Mouse (Mus musculus) limb, embryonic 11.5 days (tissue): ENCODE measurements around the gene C1rl. TPM values are rescaled to one million over a fixed set of nuclear protein-coding genes. Genes with fewer than 3 reads are reported as not detected.
"Not testable (repeated sequence)": the region's sequence is repeated elsewhere in the genome, so short reads cannot be mapped to it uniquely, and the experiment has no call there.

ENCODE experiments used
- ATAC-seq: fragments of 200-750 bp; cut with Nextera tagmentation; 2 replicates; pipeline ENCODE4 v1.8.0; 2017; ENCODE audit warnings: low read depth; ENCODE audit not compliant: insufficient number of reproducible peaks, low FRiP score, low TSS enrichment
- DNase-seq: peaks from one replicate; pipeline ENCODE4 v3.0.0-alpha.2; 2015; ENCODE audit warnings: low spot score
- H3K27ac ChIP-seq: fragments of 300-500 bp; sonication (generic); replicated peaks from 2 replicates; pipeline ENCODE4 v1.5.1; 2014; ENCODE audit warnings: low read depth, mild to moderate bottlenecking, low read length
- H3K27me3 ChIP-seq: fragments of 300-500 bp; sonication (generic); 2 replicates; pipeline ENCODE4 v1.6.1; 2014; ENCODE audit warnings: mild to moderate bottlenecking, low read length, mixed read lengths; ENCODE audit not compliant: control insufficient read depth, insufficient read depth
- H3K36me3 ChIP-seq: fragments of 300-500 bp; sonication (generic); 2 replicates; pipeline ENCODE4 v1.6.1; 2014; ENCODE audit warnings: mild to moderate bottlenecking, low read length, moderate library complexity, mixed read lengths; ENCODE audit not compliant: control insufficient read depth, insufficient read depth
- H3K4me1 ChIP-seq: fragments of 300-500 bp; sonication (generic); 2 replicates; pipeline ENCODE4 v1.6.1; 2014; ENCODE audit warnings: low read length, mixed read lengths; ENCODE audit not compliant: control insufficient read depth, insufficient read depth
- H3K4me2 ChIP-seq: fragments of 300-500 bp; sonication (generic); 2 replicates; pipeline ENCODE4 v1.6.1; 2014; ENCODE audit warnings: low read depth, mild to moderate bottlenecking, moderate library complexity; ENCODE audit not compliant: severe bottlenecking
- H3K4me3 ChIP-seq: fragments of 300-500 bp; sonication (generic); 2 replicates; pipeline ENCODE4 v1.5.1; 2014; ENCODE audit warnings: low read depth, low read length
- H3K9ac ChIP-seq: fragments of 300-500 bp; sonication (generic); 2 replicates; pipeline ENCODE4 v1.6.1; 2014; ENCODE audit warnings: mild to moderate bottlenecking, low read length
- H3K9me3 ChIP-seq: fragments of 300-500 bp; sonication (generic); 2 replicates; pipeline ENCODE4 v1.6.1; 2016; ENCODE audit warnings: low read length; ENCODE audit not compliant: control insufficient read depth
- WGBS: fragments of 180-500 bp; shearing (Covaris S2); extraction: QIAGEN DNeasy Blood & Tissue Kit; methylation state at CpG from one replicate; pipeline ENCODE4 v1.1.7; 2014; 5-methylcytosine and 5-hydroxymethylcytosine counted together
- polyA plus RNA-seq: library from polyadenylated mRNA; unstranded; fragments of >200 nt; fragmentation: Nextera tagmentation; extraction: Ambion mirVana; gene quantifications from 2 replicates; pipeline ENCODE4 v1.2.1, GENCODE M21; 2014

Gene C1rl
- polyA plus RNA-seq, 1 experiment from 2014 or later: 0.33 TPM

- no peak for ATAC-seq
- Histone ChIP-seq H3K4me1 (no peaks in the 10 kb centered on the region), H3K4me2 (no peak overlapping the region), H3K27ac (no peak overlapping the region), H3K36me3 (no peaks in the 10 kb centered on the region), H3K9me3 (peaks cover 4% of the 10 kb centered on the region; the same call in 1 of the 2 replicates), H3K4me3 (no peak overlapping the region), H3K27me3 (no peaks in the 10 kb centered on the region), H3K9ac (no peak overlapping the region)
- WGBS: 94% methylated on average over 3 of the region's 3 CpGs
- no peak for DNase-seq
Observed at GRCm38 (mm10) chr6:124549023-124549550, 56.2 kb downstream of the C1rl start.

GRCm38 (mm10) chr6:124552766-124553165, 59.9 kb downstream of the C1rl start:
- no peak overlapping the region for H3K27ac ChIP-seq
- H3K36me3 ChIP-seq: no peaks in the 10 kb centered on the region
- H3K27me3 ChIP-seq: no peaks in the 10 kb centered on the region
- H3K4me1 ChIP-seq: no peaks in the 10 kb centered on the region
- H3K4me3 ChIP-seq: no peak overlapping the region
- DNase-seq (no peak), ATAC-seq (no peak)
- no peak overlapping the region for H3K9ac ChIP-seq
- no peak overlapping the region for H3K4me2 ChIP-seq
- 71% methylated on average over 22 of the region's 22 CpGs for WGBS
- H3K9me3 ChIP-seq: peaks cover 4% of the 10 kb centered on the region; the same call in 1 of the 2 replicates

- H3K36me3 ChIP-seq, H3K4me3 ChIP-seq, DNase-seq, H3K9me3 ChIP-seq, H3K27ac ChIP-seq, H3K27me3 ChIP-seq, H3K9ac ChIP-seq, H3K4me1 ChIP-seq, ATAC-seq, H3K4me2 ChIP-seq: not testable (repeated sequence)
- WGBS: 78% methylated on average over 2 of the region's 2 CpGs
Observed at GRCm38 (mm10) chr6:124555956-124556355, 63.0 kb downstream of the C1rl start.

Other genes starting within 250 kb of the C1rl start
- not detected in 2 replicates for gene Cd163, start 188.5 kb upstream of the C1rl start, polyA plus RNA-seq
- gene Pex5, start 78.0 kb upstream of the C1rl start, polyA plus RNA-seq: 35.9 and 40.5 TPM in 2 replicates
- gene Clstn3, start 28.3 kb upstream of the C1rl start, polyA plus RNA-seq: 4.3 and 4.4 TPM in 2 replicates
- gene C1ra, start 19.3 kb downstream of the C1rl start, polyA plus RNA-seq: 0.19 and 0.23 TPM in 2 replicates
- 0.41 and 0.50 TPM in 2 replicates for gene C1s1, start 49.2 kb downstream of the C1rl start, polyA plus RNA-seq
- not detected in 2 replicates for gene C1rb, start 77.2 kb downstream of the C1rl start, polyA plus RNA-seq
- gene C1s2, start 143.0 kb downstream of the C1rl start, polyA plus RNA-seq: not detected in 2 replicates
- 44.1 and 46.1 TPM in 2 replicates for gene Lpcat3, start 169.9 kb downstream of the C1rl start, polyA plus RNA-seq
- gene Emg1, start 219.1 kb downstream of the C1rl start, polyA plus RNA-seq: 244 and 253 TPM in 2 replicates
- gene Phb2, start 219.2 kb downstream of the C1rl start, polyA plus RNA-seq: 424 and 427 TPM in 2 replicates
- 7.8 and 8.7 TPM in 2 replicates for gene Ptpn6, start 245.6 kb downstream of the C1rl start, polyA plus RNA-seq
- 491 and 549 TPM in 2 replicates for gene Grcc10, start 248.3 kb downstream of the C1rl start, polyA plus RNA-seq